Mouse (Mus musculus): ENCODE measurements around the gene Gpn1. TPM values are rescaled to one million over a fixed set of nuclear protein-coding genes. Genes with fewer than 3 reads are reported as not detected.

Gene Gpn1
- polyA plus RNA-seq, 1 experiment = 13.8 TPM

- TF ChIP-seq CTCF (IDR thresholded peaks at IDR 0.05; ENCODE audit: low read depth, low read length) (no peak), POLR2A (IDR thresholded peaks at IDR 0.05; ENCODE audit: borderline replicate concordance, low read depth, low read length) (no peak)
- Histone ChIP-seq H3K4me3 (ENCODE audit: insufficient read depth, low read length) (no peak overlapping the region), H3K27ac (ENCODE audit: insufficient read depth, low read depth, low read length) (no peak overlapping the region), H3K4me1 (ENCODE audit: control insufficient read depth, insufficient read depth, low read length) (no peaks in the 10 kb centered on the region)
Measured at GRCm38 (mm10) chr5:31535228-31535627, 40.7 kb downstream of the Gpn1 start.

DNA sequence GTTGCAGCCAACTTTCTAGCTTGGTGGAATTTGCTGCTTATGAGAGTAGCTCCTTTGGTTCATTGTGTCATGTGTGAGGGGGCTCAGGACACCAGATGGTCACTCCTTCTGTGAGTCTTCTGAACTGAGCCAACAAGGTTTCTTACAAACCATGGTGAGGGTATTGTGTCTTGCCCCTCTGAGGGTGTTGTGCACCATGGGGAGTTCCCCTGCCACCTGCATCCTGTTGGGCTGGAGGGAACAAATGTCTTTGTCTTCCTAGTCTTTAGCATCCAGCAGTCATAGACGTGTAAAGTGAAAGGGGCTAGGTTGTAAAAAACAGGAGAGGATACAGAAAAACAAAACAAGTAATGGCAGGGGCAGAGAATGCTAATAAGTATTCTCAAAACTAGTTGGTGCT, 64.9 kb downstream of the Gpn1 start:
- TF ChIP-seq CTCF (IDR thresholded peaks at IDR 0.05; ENCODE audit: low read depth, low read length) (no peak), POLR2A (IDR thresholded peaks at IDR 0.05; ENCODE audit: borderline replicate concordance, low read depth, low read length) (no peak)

GRCm38 (mm10) chr5:31560352-31560751, 65.8 kb downstream of the Gpn1 start:
- Histone ChIP-seq H3K4me3 (ENCODE audit: insufficient read depth, low read length) (no peak overlapping the region), H3K27ac (ENCODE audit: insufficient read depth, low read depth, low read length) (no peak overlapping the region), H3K4me1 (ENCODE audit: control insufficient read depth, insufficient read depth, low read length) (peaks cover 18% of the 10 kb centered on the region)
- TF ChIP-seq POLR2A (IDR thresholded peaks at IDR 0.05; ENCODE audit: borderline replicate concordance, low read depth, low read length) (no peak), CTCF (IDR thresholded peaks at IDR 0.05; ENCODE audit: low read depth, low read length) (no peak)

More for the DNA sequence above, 64.9 kb downstream of the Gpn1 start:
- Histone ChIP-seq H3K4me3 (ENCODE audit: insufficient read depth, low read length) (no peak overlapping the region), H3K27ac (ENCODE audit: insufficient read depth, low read depth, low read length) (no peak overlapping the region), H3K4me1 (ENCODE audit: control insufficient read depth, insufficient read depth, low read length) (peaks cover 9% of the 10 kb centered on the region)

DNA sequence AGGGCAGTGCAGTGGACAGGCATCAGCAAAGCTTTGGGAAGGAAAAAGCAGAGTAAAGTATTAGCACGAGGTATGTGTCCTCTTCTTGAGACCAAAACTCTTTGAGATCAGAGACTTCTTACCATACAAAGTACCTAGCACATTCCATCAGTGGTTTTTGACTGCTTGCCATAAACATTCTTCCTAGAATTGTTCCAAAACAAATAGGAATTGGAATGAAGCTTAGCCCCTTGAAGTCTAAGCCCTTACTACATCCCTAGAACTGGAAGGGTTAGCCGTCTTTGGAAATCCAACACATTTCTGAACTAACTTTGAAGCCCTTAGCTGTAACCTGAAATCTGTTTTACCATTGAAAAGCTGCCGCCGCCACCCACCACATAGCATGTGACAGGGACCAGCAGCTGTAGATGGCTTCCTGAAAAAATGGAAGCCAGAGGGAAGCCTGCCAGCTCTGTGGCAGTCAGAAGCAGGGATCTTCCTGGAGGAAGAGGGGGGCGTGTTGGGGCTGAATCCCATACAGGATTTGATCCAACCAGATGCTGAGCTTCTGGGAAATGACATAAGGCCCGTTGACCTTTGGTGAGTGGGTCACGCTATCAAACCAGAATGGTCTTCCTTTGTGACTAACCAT, 67.6 kb downstream of the Gpn1 start:
- H3K4me1 ChIP-seq (ENCODE audit: control insufficient read depth, insufficient read depth, low read length) = peaks cover 19% of the 10 kb centered on the region
- H3K4me3 ChIP-seq (ENCODE audit: insufficient read depth, low read length) = no peak overlapping the region
- H3K27ac ChIP-seq (ENCODE audit: insufficient read depth, low read depth, low read length) = no peak overlapping the region
- no peak for TF ChIP-seq POLR2A (IDR thresholded peaks at IDR 0.05; ENCODE audit: borderline replicate concordance, low read depth, low read length)
- no peak for TF ChIP-seq CTCF (IDR thresholded peaks at IDR 0.05; ENCODE audit: low read depth, low read length)

Other genes starting within 250 kb of the Gpn1 start
- gene Krtcap3, start 243.1 kb upstream of the Gpn1 start, polyA plus RNA-seq (2012; ENCODE audit: insufficient read depth, insufficient read length, missing spikeins) = 4.6 and 8.3 TPM in 2 replicates
- 36.9 and 45.0 TPM in 2 replicates for gene Ift172, start 203.6 kb upstream of the Gpn1 start, polyA plus RNA-seq (2012; ENCODE audit: insufficient read depth, insufficient read length, missing spikeins)
- gene Fndc4, start 198.7 kb upstream of the Gpn1 start, polyA plus RNA-seq (2012; ENCODE audit: insufficient read depth, insufficient read length, missing spikeins) = not detected in 2 replicates
- not detected in 2 replicates for gene Gckr, start 197.3 kb upstream of the Gpn1 start, polyA plus RNA-seq (2012; ENCODE audit: insufficient read depth, insufficient read length, missing spikeins)
- gene Zfp512, start 42.3 kb upstream of the Gpn1 start, polyA plus RNA-seq (2012; ENCODE audit: insufficient read depth, insufficient read length, missing spikeins) = 24.8 and 34.2 TPM in 2 replicates
- not detected in 2 replicates for gene 4930548H24Rik, start 9.0 kb upstream of the Gpn1 start, polyA plus RNA-seq (2012; ENCODE audit: insufficient read depth, insufficient read length, missing spikeins)
- 37.2 and 44.5 TPM in 2 replicates for gene Slc4a1ap, start 32.3 kb downstream of the Gpn1 start, polyA plus RNA-seq (2012; ENCODE audit: insufficient read depth, insufficient read length, missing spikeins)
- gene Supt7l, start 33.1 kb downstream of the Gpn1 start, polyA plus RNA-seq (2012; ENCODE audit: insufficient read depth, insufficient read length, missing spikeins) = 16.2 and 17.9 TPM in 2 replicates
- gene Mrpl33, start 102.2 kb downstream of the Gpn1 start, polyA plus RNA-seq (2012; ENCODE audit: insufficient read depth, insufficient read length, missing spikeins) = 131 and 193 TPM in 2 replicates
- gene Rbks, start 202.9 kb downstream of the Gpn1 start, polyA plus RNA-seq (2012; ENCODE audit: insufficient read depth, insufficient read length, missing spikeins) = 12.3 and 12.4 TPM in 2 replicates
- gene Babam2, start 202.9 kb downstream of the Gpn1 start, polyA plus RNA-seq (2012; ENCODE audit: insufficient read depth, insufficient read length, missing spikeins) = 64.1 and 69.4 TPM in 2 replicates

Measured in bone marrow macrophage, adult 2 months (primary cell).